Mouse (Mus musculus): ENCODE results near the gene Pdpr. TPM values are rescaled to one million over a fixed set of nuclear protein-coding genes. Genes with fewer than 3 reads are reported as not detected.

The Pdpr gene
- polyA plus RNA-seq (2012) = 4.3 and 4.5 TPM in 2 replicates

DNA sequence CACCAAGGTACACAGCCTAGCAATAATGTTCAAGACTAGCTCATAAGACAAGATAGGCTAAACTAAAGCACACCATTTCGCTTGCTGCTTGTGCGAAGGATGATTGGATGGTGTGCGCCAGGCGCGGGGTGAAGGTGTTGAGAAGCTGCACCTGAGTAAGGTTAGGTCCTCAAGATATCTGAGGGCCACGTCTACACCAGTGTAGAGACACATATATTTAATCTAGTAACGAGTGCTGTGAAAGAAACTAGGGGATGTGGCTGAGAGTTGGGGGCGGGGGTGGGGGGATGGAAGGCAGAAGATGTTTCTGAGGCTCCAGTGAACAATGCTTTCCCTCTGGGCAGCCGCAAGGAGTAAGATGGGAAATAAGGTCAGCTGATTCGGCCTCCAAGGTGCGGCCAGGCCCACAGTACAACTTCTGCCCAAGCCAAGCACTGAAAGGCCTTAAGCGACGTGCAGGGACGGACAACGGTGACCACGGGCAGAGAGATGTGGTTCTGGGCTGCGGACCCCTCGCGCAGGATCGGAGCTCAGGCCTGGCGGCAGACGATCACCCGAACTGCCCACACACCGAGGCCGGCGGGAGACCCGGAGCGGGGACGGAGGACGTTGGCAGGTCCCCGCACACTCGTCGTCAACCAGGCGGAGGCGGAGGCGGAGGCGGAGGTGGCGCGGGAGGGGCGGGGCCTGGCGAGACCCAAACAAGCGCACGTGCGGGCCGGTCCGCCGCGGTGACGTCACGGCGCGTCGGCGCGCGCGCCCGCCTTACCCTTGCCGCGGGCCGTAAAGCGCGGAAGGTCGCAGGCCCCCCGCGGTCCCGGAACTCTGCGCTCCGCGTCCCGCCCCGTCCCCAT is at the start of gene Pdpr:
Gene Pdpr (plus strand): TSS at position 766 of the 854 bp plus-strand sequence.

DNA sequence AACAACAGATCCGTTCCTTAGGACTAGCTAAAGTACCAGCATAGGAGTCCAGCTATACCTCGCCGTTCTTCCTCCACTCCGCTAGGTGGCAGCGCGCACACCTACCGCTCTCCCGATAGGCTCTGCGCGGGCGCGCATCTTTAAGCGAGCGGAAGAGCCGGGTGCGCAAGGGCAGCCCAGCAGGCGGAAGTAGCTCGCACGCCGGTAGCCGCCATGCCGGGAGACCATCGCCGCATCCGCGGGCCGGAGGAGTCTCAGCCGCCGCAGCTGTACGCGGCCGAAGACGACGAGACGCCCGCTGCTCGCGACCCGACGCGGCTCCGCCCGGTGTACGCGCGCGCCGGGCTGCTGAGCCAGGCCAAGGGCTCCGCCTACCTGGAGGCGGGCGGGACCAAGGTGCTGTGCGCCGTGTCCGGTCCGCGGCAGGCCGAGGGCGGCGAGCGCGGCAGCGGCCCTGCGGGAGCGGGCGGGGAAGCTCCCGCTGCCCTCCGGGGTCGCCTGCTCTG is 38.2 kb upstream of the Pdpr start, which contains the start of gene Exosc6:
Gene Exosc6 (plus strand): TSS at position 182 of the 506 bp plus-strand sequence.

GRCm38 (mm10) chr8:111092326-111092725 is 2.1 kb upstream of the Pdpr start, which contains the start of gene Clec18a:
TSS of gene Clec18a (minus strand) at chr8:111092426.

Other genes starting within 250 kb of the Pdpr start
- gene Cog4, start 248.0 kb upstream of the Pdpr start, polyA plus RNA-seq (2012) = 12.8 and 18.4 TPM in 2 replicates
- 9.8 and 10.7 TPM in 2 replicates for gene Sf3b3, start 247.8 kb upstream of the Pdpr start, polyA plus RNA-seq (2012)
- 6.7 and 7.1 TPM in 2 replicates for gene Fuk, start 192.1 kb upstream of the Pdpr start, polyA plus RNA-seq (2012)
- gene St3gal2, start 174.7 kb upstream of the Pdpr start, polyA plus RNA-seq (2012) = 14.0 and 17.7 TPM in 2 replicates
- 46.3 and 58.1 TPM in 2 replicates for gene Ddx19a, start 96.8 kb upstream of the Pdpr start, polyA plus RNA-seq (2012)
- gene Ddx19b, start 62.9 kb upstream of the Pdpr start, polyA plus RNA-seq (2012) = 3.0 and 3.2 TPM in 2 replicates
- 14.1 and 17.4 TPM in 2 replicates for gene Aars, start 61.5 kb upstream of the Pdpr start, polyA plus RNA-seq (2012)
- gene Exosc6, start 38.3 kb upstream of the Pdpr start, polyA plus RNA-seq (2012) = 113 and 121 TPM in 2 replicates
- gene Clec18a, start 2.2 kb upstream of the Pdpr start, polyA plus RNA-seq (2012) = 0.06 and 0.09 TPM in 2 replicates
- 11.8 and 13.5 TPM in 2 replicates for gene Glg1, start 164.6 kb downstream of the Pdpr start, polyA plus RNA-seq (2012)
- gene Rfwd3, start 205.6 kb downstream of the Pdpr start, polyA plus RNA-seq (2012) = 3.5 and 4.3 TPM in 2 replicates
- 16.3 and 17.2 TPM in 2 replicates for gene Mlkl, start 243.5 kb downstream of the Pdpr start, polyA plus RNA-seq (2012)

All from megakaryocyte-erythroid progenitor cell, adult 5 weeks (primary cell).